9 mouse cellular contexts compared by ENCODE assay signal in the genomic region with DNA sequence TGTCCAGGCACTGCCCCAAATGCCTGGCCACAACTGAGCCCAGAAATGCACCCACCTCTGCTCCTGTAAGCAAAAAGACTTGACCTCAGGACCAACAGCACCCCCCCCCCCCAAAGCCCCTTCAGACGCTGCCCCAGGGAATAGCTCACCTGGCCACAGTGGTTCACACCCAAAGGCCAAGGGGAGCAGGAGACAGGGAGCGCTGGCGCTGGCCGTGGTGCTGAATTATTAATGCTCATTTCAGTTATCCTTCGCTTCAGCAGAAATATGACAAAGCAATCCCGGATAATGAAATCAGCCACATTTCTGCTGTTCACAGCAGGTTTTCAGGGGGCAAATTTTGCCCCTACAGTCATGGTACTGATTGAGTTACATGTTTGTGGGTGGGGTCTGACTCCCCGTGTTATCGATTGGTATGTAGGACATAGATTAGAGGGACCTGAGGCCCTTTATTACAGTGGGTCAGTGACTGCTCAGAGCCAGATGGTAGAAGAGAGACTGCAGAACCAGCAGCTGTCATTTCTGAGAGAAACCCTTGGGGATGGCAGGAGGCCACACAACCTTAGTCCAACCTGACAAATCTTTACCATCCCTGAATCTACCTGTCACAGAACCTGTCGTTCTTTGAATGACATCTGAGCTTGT.
DNase-seq lines count a peak whose midpoint lies in the region; ATAC-seq lines count a peak whose summit lies in the region.
"Had no signal": no experiment of that assay in that cellular context is flagged by ENCODE, and none has a peak within 500 bp of the region (broad histone marks: within the 10 kb centered on the region; RNA-seq: fewer than 3 reads in every experiment).

No protein-coding gene starts in this region.

- no peak overlapping the region for H3K9ac ChIP-seq in liver, embryonic 12.5 days
- no peak overlapping the region for H3K9ac ChIP-seq in midbrain, embryonic 11.5 days (ENCODE audit: low read length)
- H3K9ac ChIP-seq: limb, embryonic 15.5 days had no signal

- no peak overlapping the region for H3K4me2 ChIP-seq in liver, embryonic 12.5 days
- H3K4me2 ChIP-seq in midbrain, embryonic 11.5 days: no peak overlapping the region
- H3K4me2 ChIP-seq: limb, embryonic 15.5 days had no signal

- H3K27ac ChIP-seq in liver, embryonic 12.5 days: no peak overlapping the region
- no peak overlapping the region for H3K27ac ChIP-seq in midbrain, embryonic 11.5 days (ENCODE audit: low read depth, low read length)
- H3K27ac ChIP-seq: limb, embryonic 15.5 days had no signal

- WGBS in liver, embryonic 12.5 days (ENCODE audit: insufficient replicate concordance): 43% methylated on average over 9 of the region's 9 CpGs
- 52% methylated on average over 9 of the region's 9 CpGs for WGBS in midbrain, embryonic 11.5 days

- H3K36me3 ChIP-seq in liver, embryonic 12.5 days: no peaks in the 10 kb centered on the region
- no peaks in the 10 kb centered on the region for H3K36me3 ChIP-seq in midbrain, embryonic 11.5 days (ENCODE audit: control insufficient read depth, insufficient read depth, low read length)
- H3K36me3 ChIP-seq: limb, embryonic 15.5 days had no signal

- ATAC-seq in liver, embryonic 12.5 days: no peak
- ATAC-seq in common myeloid progenitor, adult 5-6 weeks (replicated peaks; ENCODE audit: low read depth, poor library complexity, severe bottlenecking): 0 out of 2 replicates have a peak, but pooled peaks have one; percentile 54
- ATAC-seq in midbrain, embryonic 11.5 days (ENCODE audit: low FRiP score): no peak
- ATAC-seq in megakaryocyte progenitor cell, adult 5-6 weeks (replicated peaks; ENCODE audit: poor library complexity): no peak

- H3K4me3 ChIP-seq in liver, embryonic 12.5 days: no peak overlapping the region
- H3K4me3 ChIP-seq in midbrain, embryonic 11.5 days (ENCODE audit: low read depth, low read length): no peak overlapping the region
- H3K4me3 ChIP-seq: limb, embryonic 15.5 days had no signal

- H3K27me3 ChIP-seq in liver, embryonic 12.5 days (replicated peaks): no peaks in the 10 kb centered on the region
- no peaks in the 10 kb centered on the region for H3K27me3 ChIP-seq in midbrain, embryonic 11.5 days (ENCODE audit: control insufficient read depth, insufficient read depth, low read length)

- DNase-seq in liver: peak; percentile 41
- peak; percentile 70 for DNase-seq in adrenal gland, postnatal 10 days
- peak; percentile 92 for DNase-seq in midbrain, embryonic 11.5 days (ENCODE audit: low spot score, missing footprints)
- no peak for DNase-seq in left cerebral cortex, postnatal 10 days (ENCODE audit: extremely low spot score in 1 of 2, low spot score in 2 of 2)
- no peak for DNase-seq in frontal cortex, postnatal 10 days (ENCODE audit: low spot score in 2 of 2)

- H3K9me3 ChIP-seq in liver, embryonic 12.5 days (replicated peaks): no peaks in the 10 kb centered on the region
- no peaks in the 10 kb centered on the region for H3K9me3 ChIP-seq in midbrain, embryonic 11.5 days (ENCODE audit: control insufficient read depth, low read length)
- H3K9me3 ChIP-seq: limb, embryonic 15.5 days had no signal

- H3K4me1 ChIP-seq in liver, embryonic 12.5 days: no peaks in the 10 kb centered on the region
- H3K4me1 ChIP-seq in midbrain, embryonic 11.5 days (ENCODE audit: control insufficient read depth, insufficient read depth, low read length): no peaks in the 10 kb centered on the region
- H3K4me1 ChIP-seq: limb, embryonic 15.5 days had no signal

- intact Hi-C loops in left cerebral cortex, postnatal 10 days (cut with DNase I): no loop called here

Comparison
In these comparisons a context has a peak if more than half of its experiments do, and no peak if none do; other contexts are left out.
1. DNase-seq: peak in liver (single experiment), adrenal gland, postnatal 10 days (single experiment) and midbrain, embryonic 11.5 days (single experiment); none in left cerebral cortex, postnatal 10 days (0 of 2) and frontal cortex, postnatal 10 days (0 of 2).